ENCODE assay signal across 8 mouse cellular contexts in the genomic region with DNA sequence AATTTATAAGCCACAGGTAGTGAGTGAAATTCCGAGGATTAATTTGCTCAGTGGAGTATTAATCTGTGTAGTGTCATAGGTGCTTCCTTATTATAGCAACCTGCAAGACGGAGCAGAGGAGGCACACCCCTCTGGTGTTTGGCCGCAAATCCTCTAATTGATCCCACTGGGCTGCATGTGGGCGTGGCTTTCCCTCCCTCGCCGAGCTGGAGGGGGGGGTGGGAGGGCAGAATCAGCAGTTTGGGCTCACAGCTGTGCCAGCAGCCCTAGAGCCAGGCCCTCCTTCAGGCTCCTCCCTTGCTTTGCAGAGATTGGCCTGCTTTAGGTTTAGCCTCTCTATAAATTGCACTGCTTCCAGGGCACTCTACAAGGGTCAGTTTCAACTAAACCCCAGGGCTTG. TPM values are rescaled to one million over a fixed set of nuclear protein-coding genes. Genes with fewer than 3 reads are reported as not detected.
DNase-seq lines count a peak whose midpoint lies in the region; ATAC-seq lines count a peak whose summit lies in the region.

No protein-coding gene starts in this region.

- H3K27ac ChIP-seq in hindbrain, embryonic 11.5 days (ENCODE audit: low read depth, low read length), result no peak overlapping the region
- H3K27ac ChIP-seq in liver, embryonic 12.5 days, result no peak overlapping the region

- H3K4me3 ChIP-seq in hindbrain, embryonic 11.5 days (ENCODE audit: low read depth, low read length), result no peak overlapping the region
- H3K4me3 ChIP-seq in liver, embryonic 12.5 days, result no peak overlapping the region

- peaks cover 6% of the 10 kb centered on the region for H3K4me1 ChIP-seq in hindbrain, embryonic 11.5 days (replicated peaks; ENCODE audit: control insufficient read depth, insufficient read depth, low read length)
- H3K4me1 ChIP-seq in liver, embryonic 12.5 days, result 0 out of 2 replicates have a peak, but pooled peaks cover 6% of the 10 kb centered on the region

- 2% methylated on average over 6 of the region's 6 CpGs for WGBS in hindbrain, embryonic 11.5 days
- 8% methylated on average over 6 of the region's 6 CpGs for WGBS in liver, embryonic 12.5 days (ENCODE audit: insufficient replicate concordance)

- peak; percentile 25 for DNase-seq in ES-CJ7 (ENCODE audit: low read depth, low spot score)
- peak; percentile 42 for DNase-seq in R1 (ENCODE audit: low read depth, low spot score)
- peak; percentile 64 for DNase-seq in hindbrain, embryonic 11.5 days (ENCODE audit: low spot score)
- DNase-seq in layer of hippocampus, adult 9-11 months, result no peak
- DNase-seq in thymus, postnatal 36 days, result no peak
- DNase-seq in adrenal gland, adult 18-20 months (ENCODE audit: low spot score in 2 of 2), result no peak

- H3K27me3 ChIP-seq in hindbrain, embryonic 11.5 days (ENCODE audit: control insufficient read depth, insufficient read depth, low read length), result no peaks in the 10 kb centered on the region
- 0 out of 2 replicates have a peak, but pooled peaks cover 3% of the 10 kb centered on the region for H3K27me3 ChIP-seq in liver, embryonic 12.5 days (replicated peaks)

- H3K36me3 ChIP-seq in hindbrain, embryonic 11.5 days (ENCODE audit: control insufficient read depth, insufficient read depth, low read length), result no peaks in the 10 kb centered on the region
- H3K36me3 ChIP-seq in liver, embryonic 12.5 days, result no peaks in the 10 kb centered on the region

- no peaks in the 10 kb centered on the region for H3K9me3 ChIP-seq in hindbrain, embryonic 11.5 days (ENCODE audit: control insufficient read depth, low read length)
- no peaks in the 10 kb centered on the region for H3K9me3 ChIP-seq in liver, embryonic 12.5 days (replicated peaks)

- H3K9ac ChIP-seq in hindbrain, embryonic 11.5 days (ENCODE audit: low read depth, low read length), result no peak overlapping the region
- no peak overlapping the region for H3K9ac ChIP-seq in liver, embryonic 12.5 days

- no peak overlapping the region for H3K4me2 ChIP-seq in hindbrain, embryonic 11.5 days (replicated peaks; ENCODE audit: low read depth, low read length)
- H3K4me2 ChIP-seq in liver, embryonic 12.5 days, result no peak overlapping the region

- peak; percentile 81 for ATAC-seq in hindbrain, embryonic 11.5 days (ENCODE audit: low FRiP score)
- ATAC-seq in liver, embryonic 12.5 days, result peak; percentile 46
- ATAC-seq in monocyte, adult 5-6 weeks (replicated peaks; ENCODE audit: insufficient number of reproducible peaks, low FRiP score, low TSS enrichment, poor library complexity, severe bottlenecking), result no peak

RNA-seq across cellular contexts. Expression of a gene that starts 43.3 kb away (rescaled TPM):
- polyA plus RNA-seq in hindbrain, embryonic 11.5 days (2014; fragmentation: Nextera tagmentation; extraction: Ambion mirVana), result 1,026 and 1,035 TPM in 2 replicates
- 1,045 and 1,076 TPM in 2 replicates for polyA plus RNA-seq in liver, embryonic 12.5 days (2016; fragmentation: Nextera tagmentation; extraction: Ambion mirVana)
- 3,726 to 4,650 TPM (median 4,279 TPM) in 3 replicates for total RNA-seq in monocyte, adult 5-6 weeks (2017)
- 1,000 to 10,000 TPM; 1,551 to 1,745 TPM for total RNA-seq in adrenal gland, adult 18-20 months (2021)

RNA-seq across cellular contexts. Expression of a gene that starts 43.4 kb away (rescaled TPM):
- polyA plus RNA-seq in hindbrain, embryonic 11.5 days (2014; fragmentation: Nextera tagmentation; extraction: Ambion mirVana), result 19.9 and 22.4 TPM in 2 replicates
- 10.8 and 14.0 TPM in 2 replicates for polyA plus RNA-seq in liver, embryonic 12.5 days (2016; fragmentation: Nextera tagmentation; extraction: Ambion mirVana)
- total RNA-seq in monocyte, adult 5-6 weeks (2017), result 17.4 to 27.5 TPM (median 19.8 TPM) in 3 replicates
- total RNA-seq in adrenal gland, adult 18-20 months (2021), result 10 to 100 TPM; 15.6 to 19.4 TPM

Comparison
In these comparisons a context has a peak if more than half of its experiments do, and no peak if none do; other contexts are left out.
1. DNase-seq: peak in ES-CJ7 (single experiment), R1 (single experiment) and hindbrain, embryonic 11.5 days (single experiment); none in layer of hippocampus, adult 9-11 months (single experiment), thymus, postnatal 36 days (0 of 2) and adrenal gland, adult 18-20 months (0 of 2).